Mouse (Mus musculus): ENCODE measurements around the gene Carns1.

The Carns1 gene

DNA sequence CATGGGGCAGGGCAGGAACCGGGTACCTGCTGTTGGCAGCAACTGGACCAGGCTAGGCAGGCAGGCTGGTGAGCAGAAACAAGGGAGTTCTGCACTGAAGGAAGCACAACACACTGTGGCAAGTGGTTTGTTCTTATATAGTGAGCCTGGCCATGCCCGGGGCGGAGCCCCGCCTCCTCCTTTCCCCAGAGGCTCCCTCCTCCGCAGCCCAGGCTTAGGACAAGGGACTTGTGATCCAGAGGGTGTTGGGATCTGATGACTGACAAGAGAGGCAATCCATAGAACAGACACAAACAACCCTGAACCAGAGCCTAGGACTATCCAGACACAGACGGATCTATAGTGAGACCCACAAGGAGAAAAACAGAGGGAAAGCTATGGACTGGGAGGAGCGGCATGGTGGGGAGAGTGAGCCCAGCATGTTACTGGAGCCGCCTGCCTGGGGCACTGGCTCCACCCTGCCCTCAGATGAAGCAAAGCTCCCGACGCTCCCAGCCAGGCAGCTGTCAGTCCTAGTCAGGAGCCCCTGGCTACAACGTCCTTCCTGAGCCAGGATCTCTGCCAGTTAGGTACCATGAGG, at the start of gene Carns1:
TSS of gene Carns1 (minus strand) at position 112 of the 580 bp plus-strand sequence.
- no peak for DNase-seq (ENCODE audit: extremely low read depth, low read depth, low spot score)

DNA sequence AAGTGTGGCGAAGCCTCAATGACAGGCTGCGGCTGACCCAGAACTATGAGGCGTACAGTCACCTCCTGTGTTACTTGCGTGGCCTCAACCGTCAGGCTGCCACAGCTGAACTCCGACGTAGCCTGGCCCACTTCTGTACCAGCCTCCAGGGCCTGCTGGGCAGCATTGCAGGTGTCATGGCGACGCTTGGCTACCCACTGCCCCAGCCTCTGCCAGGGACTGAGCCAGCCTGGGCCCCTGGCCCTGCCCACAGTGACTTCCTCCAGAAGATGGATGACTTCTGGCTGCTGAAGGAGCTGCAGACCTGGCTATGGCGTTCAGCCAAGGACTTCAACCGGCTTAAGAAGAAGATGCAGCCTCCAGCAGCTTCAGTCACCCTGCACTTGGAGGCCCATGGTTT, 46.9 kb upstream of the Carns1 start:
- no peak for DNase-seq (ENCODE audit: extremely low read depth, low read depth, low spot score)

DNA sequence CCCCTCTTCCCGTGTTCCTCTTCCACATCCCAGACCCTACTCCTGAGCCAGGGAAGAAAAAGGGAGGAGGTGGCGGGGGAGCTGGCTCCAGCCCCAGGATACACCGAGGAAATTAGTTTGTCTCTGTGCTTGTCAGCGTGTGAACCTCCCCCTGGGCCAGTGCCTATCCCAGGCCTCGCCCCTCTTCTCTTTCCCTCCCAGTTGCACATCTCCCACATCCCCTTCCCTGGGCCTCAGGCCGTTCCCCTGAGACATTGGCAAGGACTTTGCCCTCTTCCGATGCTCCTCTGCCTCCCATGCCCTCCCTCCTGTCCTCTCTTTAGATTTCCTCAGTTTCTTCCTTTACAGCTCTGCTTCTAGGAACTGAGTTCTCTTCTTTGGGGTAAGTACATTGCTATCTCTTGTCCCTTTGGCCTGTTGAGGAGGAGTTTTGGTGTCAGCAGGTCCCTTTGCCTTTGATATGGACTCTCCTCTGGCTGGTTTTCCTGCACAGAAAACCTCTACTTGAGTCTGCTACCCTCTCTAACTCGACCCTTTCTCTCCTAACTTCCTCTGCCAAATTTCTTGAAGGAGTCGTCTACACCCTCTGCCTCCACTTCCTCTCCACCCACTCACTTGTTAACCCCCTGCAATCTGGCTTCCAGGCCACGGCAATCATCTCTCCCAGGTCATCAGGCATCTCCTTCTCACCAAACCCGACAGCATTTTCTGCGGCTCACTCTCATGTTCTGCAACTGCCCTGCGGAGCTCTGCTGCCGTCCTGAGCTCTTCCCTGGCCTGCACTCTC, 45.9 kb upstream of the Carns1 start:
- DNase-seq (ENCODE audit: extremely low read depth, low read depth, low spot score), result no peak

DNA sequence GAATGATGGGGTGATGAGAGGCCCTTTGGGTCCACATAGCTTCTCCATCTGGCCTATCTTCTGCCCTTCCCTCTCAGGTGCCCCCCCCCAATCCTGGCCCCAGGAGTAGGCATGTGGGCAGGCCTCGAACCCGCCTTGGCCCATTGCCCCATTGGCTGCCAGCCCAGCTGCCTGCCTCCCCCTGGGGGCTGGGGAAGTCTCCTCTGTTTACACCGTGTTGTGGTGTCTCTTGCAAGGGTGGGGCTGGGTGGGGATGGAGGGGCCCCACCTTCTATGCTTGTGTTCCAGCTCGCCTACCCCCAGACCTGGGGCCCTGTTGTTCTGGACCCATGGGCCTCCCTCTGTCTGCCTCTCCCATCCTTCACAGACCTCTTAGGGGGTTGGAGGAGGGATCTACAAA, 45.1 kb upstream of the Carns1 start:
- no peak for DNase-seq (ENCODE audit: extremely low read depth, low read depth, low spot score)

DNA sequence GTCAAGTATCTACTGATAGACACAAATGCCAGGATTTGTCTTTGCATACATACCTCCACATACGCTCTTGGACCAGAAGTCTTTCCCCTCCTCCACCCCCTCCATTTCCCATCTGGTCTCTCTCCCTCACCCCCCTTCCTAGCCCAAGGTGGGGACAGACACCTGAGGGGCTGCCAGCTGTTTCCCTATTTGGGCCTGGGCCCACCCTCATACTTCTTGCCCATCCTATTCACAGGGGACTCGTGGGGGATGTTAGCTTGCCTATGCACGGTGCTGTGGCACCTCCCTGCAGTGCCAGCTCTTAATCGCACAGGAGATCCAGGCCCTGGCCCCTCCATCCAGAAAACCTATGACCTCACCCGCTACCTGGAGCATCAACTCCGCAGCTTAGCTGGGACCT, 44.7 kb upstream of the Carns1 start:
- no peak for DNase-seq (ENCODE audit: extremely low read depth, low read depth, low spot score)

DNA sequence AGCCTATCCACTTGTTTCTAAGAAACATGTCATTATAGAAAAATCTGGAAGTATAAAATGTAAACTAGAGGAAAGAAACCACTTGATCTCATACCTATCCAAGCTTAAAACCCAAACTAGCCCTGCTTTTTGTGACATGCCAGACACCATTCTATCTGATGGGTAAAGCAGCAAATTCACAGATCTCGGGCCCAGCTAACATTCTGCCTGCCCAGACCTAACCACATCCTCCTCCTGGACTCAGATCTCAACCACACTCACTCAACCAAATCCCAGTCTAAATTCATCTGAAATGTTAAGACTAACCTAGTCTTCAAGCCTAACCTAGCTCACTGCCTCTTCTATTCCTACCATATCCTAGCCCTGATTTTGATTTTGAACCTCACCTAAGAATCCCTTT, 43.5 kb upstream of the Carns1 start:
- DNase-seq (ENCODE audit: extremely low read depth, low read depth, low spot score), result no peak

DNA sequence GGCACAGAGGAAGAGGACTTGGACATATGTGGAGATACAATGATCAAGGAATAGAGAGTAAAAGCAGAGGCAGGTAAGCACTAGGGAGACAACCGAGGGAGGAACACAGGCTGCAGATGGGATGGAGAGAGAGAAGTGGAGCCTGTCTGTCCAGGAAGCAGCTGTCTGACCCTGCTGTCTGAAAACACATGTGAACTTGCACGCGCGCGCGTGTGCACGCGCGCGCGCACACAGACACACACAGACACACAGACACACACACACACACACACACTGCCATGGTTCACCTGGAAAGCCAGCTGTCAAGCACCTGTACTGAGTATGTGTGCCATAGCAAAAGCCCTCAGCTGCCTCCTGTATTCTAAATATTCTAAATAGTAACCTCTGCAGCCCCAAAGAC, 43.0 kb upstream of the Carns1 start:
- DNase-seq (ENCODE audit: extremely low read depth, low read depth, low spot score), result no peak

DNA sequence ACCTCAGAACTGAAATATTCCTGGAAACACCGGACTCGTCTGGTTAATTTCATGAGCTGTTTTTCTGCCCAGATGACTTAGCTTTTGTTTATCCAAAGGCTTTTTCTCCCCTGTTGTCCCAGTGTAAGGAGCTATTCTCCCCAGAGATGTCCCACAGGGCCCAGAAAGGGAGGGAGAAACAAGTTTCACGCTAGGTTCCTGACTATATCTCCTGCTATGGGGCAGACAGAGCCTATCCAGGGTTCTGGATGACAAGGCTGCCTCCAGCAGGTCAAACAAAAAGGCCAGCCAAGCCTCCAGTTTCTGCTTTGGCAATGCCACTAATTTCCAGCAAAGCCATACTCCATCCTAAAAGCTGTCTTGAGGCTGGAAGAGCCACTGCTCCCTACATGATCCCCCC, 42.6 kb upstream of the Carns1 start:
- DNase-seq (ENCODE audit: extremely low read depth, low read depth, low spot score), result no peak

DNA sequence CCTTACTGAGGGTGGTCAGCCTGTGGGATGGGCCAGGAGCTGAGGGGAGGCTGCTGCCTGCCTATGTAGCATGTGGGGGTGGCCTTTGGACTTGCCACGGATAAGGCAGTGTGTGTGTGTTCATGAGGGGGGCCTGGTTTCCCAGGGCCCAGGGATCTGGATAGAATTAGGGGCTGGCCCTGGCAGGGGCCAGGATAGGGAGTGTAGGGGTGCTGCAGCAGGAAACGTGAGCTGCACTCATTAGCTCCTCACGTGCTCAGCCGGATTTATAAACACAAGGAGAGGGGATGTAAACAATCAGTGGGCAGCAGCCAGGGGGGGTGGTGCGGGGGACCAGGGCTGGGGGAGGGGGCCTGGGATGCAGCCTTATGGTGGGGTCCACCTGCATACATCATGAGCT, 41.9 kb upstream of the Carns1 start:
- no peak for DNase-seq (ENCODE audit: extremely low read depth, low read depth, low spot score)

DNA sequence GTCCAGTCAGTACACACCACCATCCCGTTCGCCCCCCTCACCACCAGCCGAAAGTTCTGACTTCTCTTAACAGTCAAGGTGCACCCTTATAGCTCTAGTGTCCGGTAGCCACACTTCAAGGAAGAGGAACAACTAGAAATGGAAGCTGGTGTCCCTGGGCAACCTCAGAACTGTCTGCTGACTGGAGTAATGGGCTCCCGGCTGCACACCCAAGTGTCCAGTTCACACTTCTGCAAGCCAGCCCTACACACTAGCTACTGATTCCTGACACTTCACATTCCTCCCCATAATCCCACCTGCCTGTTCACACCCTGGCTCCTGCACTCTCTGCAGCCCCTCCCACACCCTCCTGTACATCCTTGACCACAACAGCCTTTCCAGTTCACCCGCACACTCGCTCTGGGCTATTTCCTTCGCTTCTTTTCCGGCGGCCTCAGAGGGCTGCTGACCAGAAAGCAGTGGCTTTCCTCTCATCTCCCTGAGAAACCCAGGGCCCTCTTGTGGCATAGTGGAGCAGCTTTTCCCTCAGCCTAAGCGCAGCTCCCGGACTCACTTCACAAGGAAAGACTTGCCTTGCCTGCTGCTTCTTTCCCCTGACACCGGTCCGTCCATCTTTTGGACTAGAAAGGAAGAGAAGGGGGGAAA, 40.9 kb upstream of the Carns1 start:
- DNase-seq (ENCODE audit: extremely low read depth, low read depth, low spot score), result no peak

DNA sequence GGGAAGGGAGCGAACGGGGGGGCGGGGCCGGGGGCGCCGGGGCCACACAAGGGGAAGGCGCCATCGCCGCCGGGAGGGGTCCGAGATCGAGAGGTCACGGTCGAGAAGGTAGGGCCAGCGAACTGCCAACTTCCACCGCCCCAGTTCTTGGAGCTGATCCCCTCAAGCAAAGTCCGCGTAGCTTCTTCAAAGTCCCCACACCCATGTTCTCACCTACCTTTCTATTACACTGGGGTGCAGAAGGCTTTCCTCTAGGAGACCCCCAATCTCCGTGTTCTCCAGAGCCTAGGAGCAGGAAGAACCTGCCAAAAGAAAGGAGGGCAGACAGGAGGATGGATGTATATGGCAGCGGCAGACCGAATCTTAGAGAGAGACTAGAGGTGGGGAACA, 40.2 kb upstream of the Carns1 start:
- DNase-seq (ENCODE audit: extremely low read depth, low read depth, low spot score), result no peak

DNA sequence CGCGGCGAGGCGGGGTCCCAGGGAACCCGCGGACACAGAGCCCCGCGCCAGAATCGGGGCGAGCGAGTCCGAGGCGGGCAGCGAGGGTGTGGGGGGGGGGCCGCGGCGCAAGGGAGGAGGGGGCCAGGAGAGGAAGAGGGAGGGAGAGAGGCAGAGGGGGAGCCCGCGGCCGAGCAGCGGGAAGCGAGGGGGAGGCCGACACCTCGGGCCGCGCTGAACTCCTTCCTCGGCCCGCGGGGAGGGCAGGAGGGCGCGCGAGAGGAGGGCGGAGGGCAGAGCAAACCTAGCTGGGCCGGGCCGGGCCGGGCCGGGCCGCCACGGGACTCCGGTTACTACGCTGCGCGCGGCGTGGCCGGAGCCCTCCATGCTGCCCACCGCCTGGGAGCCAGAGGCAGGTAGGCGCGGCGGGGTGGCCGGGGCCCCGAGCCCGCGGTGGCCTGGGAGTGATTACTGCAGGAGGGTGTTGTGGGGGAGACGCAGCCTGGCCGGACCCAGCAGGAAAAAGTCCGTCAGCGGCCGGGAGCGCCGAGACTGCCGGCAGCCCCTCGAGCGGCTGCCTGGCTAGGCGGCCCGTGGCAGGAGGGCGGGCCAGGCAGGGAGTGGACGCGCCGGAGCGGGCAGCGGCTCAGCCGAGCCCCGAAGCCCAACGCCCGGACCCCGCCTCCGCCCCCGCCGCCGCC, 39.6 kb upstream of the Carns1 start:
- no peak for DNase-seq (ENCODE audit: extremely low read depth, low read depth, low spot score)

DNA sequence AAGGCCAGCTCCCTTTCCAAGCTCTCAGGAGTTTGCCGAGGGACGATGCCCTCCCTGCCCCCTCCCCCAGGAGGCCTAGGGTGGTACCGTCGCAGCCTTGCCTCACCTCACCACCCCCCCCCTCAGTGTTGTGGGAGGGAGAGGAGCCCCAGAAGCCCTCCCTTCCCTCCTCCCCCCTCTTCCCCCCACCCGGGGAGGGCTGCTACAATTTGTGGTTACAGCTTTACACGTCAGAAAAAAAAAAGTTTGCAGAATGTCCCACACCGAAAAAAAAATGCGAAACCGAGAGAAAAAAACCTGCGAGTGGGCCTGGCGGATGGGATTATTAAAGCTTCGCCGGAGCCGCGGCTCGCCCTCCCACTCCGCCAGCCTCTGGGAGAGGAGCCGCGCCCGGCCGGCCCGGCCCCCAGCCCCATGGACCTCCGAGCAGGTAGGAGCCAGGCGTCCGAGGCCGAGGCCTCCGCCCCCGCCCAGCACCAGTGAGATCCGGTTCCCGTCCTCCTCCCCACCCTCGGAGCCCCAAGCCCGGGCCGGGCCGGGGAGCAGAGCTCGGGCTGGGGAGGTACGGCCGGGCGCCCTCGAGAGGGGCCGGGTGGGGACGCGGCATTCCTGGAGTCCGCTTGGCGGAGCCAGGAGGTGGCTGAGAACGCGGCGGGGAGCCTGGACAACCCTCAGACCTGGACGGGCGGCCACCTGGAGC, 38.9 kb upstream of the Carns1 start, which contains the start of the genes Clcf1 and AC109138.7:
TSS of gene Clcf1 (plus strand) at position 168 of the 700 bp plus-strand sequence.
TSS of gene AC109138.7 (plus strand) at position 287 of the 700 bp plus-strand sequence.
- DNase-seq (ENCODE audit: extremely low read depth, low read depth, low spot score), result no peak

DNA sequence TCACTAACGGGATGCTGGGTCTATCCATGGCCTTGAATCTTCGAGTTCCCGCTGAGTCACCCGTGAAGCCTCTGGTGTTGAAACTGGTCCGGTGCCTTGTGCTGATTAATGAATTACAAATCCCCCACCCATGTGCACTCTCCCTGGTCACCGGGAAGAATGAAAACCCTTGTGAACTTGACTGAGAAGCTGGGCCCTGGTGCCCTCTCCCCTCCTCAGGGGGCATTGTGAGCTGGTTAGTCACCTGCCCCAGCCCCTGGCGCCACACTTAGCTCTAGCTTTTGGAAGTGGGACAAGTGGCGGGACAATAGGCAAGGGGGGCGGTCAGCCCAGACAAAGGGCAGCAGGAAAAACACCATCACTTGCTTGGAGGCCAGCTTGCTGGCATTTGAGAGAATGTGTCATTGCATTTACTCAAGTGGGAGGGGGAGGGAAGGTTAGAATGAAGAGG, 38.3 kb upstream of the Carns1 start:
- DNase-seq (ENCODE audit: extremely low read depth, low read depth, low spot score), result no peak

DNA sequence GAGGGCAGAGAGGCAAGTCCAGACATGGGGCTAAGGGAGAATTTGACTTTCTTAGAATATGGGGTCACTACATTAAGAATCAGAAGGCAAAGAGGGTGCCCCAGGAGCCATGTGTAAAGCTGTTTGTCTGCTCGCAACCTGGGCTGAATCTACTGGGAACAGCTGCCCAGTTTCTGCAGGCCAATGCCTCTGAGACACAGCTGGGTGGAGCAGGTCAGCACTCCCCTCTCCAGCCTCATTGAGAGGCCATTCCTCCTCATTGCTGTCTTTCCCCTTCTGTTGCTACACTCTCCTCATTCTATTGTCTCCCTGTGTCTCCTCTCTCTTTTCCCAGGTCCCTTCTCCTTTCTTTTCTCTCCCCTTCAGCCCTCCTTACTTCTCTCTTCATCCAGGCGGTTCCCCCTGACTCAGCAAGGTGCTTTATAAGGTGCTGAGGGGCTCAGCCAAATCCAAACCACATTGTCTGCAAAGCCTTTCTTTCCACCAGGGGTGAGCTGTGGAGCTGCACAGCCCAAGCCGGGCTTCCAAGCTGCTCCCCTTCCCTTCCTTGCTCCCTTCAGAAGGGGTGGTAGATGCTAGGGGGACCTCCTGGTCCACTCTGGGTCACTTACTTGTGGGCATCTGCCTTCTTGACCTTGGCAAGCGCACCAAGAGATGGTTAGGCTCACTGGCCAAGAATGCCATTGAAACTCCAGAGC, 36.8 kb upstream of the Carns1 start:
- no peak for DNase-seq (ENCODE audit: extremely low read depth, low read depth, low spot score)

DNA sequence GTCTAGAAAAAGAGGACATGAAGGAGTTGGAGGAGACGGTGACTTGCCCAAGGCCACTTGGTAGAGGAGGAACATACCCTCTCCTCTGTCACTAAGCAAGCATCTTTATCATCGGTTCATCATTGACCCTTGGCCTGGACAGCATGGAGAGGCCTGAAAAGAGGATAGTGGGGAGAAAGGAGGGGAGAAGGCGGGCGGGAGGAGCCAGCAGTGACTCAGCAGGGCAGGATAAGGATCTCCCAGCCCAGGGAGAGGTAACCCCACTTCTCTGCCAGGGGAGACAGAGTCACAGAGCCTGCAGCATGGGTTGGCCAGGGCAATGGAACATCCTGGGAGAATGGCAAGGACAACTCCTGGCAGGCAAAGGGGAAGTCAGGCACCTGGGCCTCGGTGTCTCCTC, 33.3 kb upstream of the Carns1 start:
- DNase-seq (ENCODE audit: extremely low read depth, low read depth, low spot score), result no peak

DNA sequence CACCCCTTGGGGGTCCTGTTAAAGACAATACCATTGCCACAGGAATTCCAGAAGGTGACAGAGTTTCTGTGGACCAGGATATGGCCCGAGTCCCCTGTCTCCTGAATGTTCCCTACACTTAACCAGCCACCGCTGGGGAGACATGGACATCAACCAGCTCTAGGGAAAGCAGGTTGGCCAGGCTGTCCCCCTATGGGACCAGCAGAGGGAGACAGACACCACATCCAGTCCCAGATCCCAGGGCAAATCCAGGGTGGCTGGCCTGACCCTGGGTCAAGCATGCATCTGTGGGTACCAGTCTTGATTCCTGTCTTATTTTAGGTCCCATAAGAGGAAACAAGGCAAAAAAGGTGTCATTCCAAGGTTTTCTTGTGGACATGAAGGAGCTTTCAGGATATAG, 31.7 kb upstream of the Carns1 start:
- DNase-seq (ENCODE audit: extremely low read depth, low read depth, low spot score), result no peak

DNA sequence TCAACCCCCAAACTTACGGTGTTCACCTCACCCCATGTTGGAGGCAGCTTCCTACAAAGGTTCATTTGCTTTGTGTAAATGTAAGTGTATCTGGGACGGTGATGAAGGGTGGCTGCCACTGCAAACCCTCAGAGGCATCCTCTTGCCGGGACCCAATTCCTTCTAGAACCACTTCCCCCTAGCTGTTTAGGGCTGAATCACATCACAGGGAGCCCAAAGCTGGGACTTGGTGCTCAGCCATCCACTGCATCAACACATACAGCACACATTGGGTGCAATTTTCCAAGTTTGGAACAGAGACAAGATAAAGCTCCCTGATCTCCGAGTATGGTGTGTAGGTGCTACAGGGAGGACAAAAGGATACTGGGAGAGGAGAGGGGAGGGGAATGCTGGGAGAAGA, 29.6 kb upstream of the Carns1 start:
- no peak for DNase-seq (ENCODE audit: extremely low read depth, low read depth, low spot score)

DNA sequence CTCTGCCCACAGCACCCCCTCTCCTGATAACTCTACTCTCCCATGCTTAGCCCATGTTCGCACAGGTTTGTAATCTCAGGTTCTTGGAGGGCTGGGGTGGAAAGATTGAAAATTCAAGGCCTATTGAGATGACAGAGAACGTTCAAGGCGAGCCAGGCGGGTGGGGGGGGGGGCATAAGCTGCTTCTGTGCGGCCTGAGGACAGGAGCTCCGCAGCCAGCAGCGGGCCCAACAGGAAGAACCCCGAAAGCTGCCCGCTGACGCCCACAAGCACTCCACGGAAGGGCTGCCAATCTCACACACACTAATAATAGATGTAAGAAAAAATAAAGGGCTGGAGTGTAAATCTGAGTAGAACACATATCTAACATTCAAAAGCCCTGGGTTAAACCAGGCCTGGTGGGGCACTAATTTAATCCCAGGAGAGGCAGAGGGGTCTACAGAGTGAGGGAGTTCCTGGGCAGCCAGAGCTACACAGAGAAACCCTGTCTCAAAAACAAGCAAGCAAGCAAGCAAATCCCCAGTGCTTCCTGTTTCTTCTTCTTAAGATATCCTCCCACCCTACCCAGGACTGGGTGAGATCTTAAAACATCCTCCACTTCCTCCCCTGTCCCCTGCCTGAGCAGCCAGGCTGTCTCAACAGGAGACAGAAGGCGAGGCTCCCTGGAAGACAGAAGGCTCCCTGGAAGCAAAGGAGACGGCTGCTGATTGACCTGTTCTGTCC, 28.5 kb upstream of the Carns1 start:
- no peak for DNase-seq (ENCODE audit: extremely low read depth, low read depth, low spot score)

DNA sequence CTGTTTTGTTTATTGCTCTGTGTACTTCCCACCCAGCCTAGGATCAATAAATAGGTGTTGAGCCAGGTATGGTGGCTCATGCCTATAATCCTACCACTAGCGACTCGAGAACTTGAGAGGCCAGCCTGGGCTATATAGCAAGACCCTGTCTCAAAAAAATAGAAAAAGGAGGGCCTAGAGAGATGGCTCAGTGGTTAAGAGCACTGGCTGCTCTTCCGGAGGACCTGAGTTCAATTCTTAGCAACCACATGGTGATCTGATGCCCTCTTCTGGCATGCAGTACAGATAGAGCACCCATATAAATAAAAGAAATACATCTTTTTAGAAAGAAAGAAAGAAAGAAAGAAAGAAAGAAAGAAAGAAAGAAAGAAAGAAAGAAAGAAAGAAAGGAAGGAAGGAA, 27.9 kb upstream of the Carns1 start:
- DNase-seq (ENCODE audit: extremely low read depth, low read depth, low spot score), result no peak

All from fat pad, adult 2 months (tissue).